Mouse (Mus musculus) liver, adult 2 months (tissue): ENCODE data around the gene Mical1.

Experiments used
- CTCF ChIP-seq: fragments of 200-500 bp; IDR thresholded peaks from 2 replicates; pipeline ENCODE4 v1.5.1; 2011; ENCODE audit warnings: low read depth, low read length, control low read depth
- POLR2A ChIP-seq: fragments of 200-500 bp; IDR thresholded peaks from 2 replicates; pipeline ENCODE4 v1.6.1; 2011; ENCODE audit warnings: low read length, control low read depth; ENCODE audit not compliant: insufficient read depth; ENCODE audit errors: extremely low read depth

GRCm38 (mm10) chr10:41459990-41460389 is 16.1 kb upstream of the Mical1 start:
- TF ChIP-seq CTCF (no peak), POLR2A (no peak)
